Mouse (Mus musculus): Measurements from ENCODE around the gene Pkig.

GRCm38 (mm10) chr2:163675662-163676061 lies 17.5 kb downstream of the Pkig start:
- TF ChIP-seq CTCF (IDR thresholded peaks at IDR 0.05; ENCODE audit: control insufficient read depth, insufficient read depth, low read length) (no peak), POLR2A (IDR thresholded peaks at IDR 0.05; ENCODE audit: borderline replicate concordance, control insufficient read depth, low read depth, low read length) (no peak)
